Comparison of ENCODE assay signal across 7 mouse cellular contexts in the genomic region with DNA sequence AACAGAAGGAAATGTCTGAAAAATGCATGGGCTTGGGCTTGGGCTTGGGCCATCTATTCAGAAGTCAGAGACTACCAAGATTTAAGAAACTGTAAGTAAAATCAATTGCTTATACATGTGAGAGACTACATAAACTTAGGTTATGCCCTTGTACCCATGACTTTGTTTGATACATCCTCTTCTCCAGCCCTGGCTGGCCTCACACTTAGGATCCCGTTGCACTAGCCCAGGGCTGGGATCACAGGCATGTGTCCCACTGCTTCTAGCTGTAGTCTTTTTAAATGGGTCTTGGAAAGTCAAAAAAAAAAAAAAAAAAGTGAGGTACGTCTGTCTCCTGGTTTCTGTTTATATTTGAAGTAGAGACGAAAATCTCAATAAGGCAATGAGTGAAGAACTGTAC. TPM values are rescaled to one million over a fixed set of nuclear protein-coding genes. Genes with fewer than 3 reads are reported as not detected.
DNase-seq lines count a peak whose midpoint lies in the region; ATAC-seq and TF ChIP-seq lines count a peak whose summit lies in the region.

No protein-coding gene starts in this region.

- peak overlapping the region; percentile 85; the same call in 1 of the 2 replicates for H3K4me3 ChIP-seq in lung, postnatal 0 days (ENCODE audit: low read depth, low read length)
- H3K4me3 ChIP-seq in forebrain, embryonic 13.5 days = peak overlapping the region; percentile 94
- H3K4me3 ChIP-seq in limb, embryonic 14.5 days (replicated peaks; ENCODE audit: low read length) = peak overlapping the region; percentile 87
- peak overlapping the region; percentile 78 for H3K4me3 ChIP-seq in stomach, embryonic 16.5 days (replicated peaks; ENCODE audit: low read length)

- intact Hi-C loops in left cerebral cortex, postnatal 4 days (cut with DNase I) = loop anchor here (10.0 kb wide), 2 partner anchors 78 to 118 kb away; no protein-coding TSS in a partner anchor

- H3K4me2 ChIP-seq in lung, postnatal 0 days (replicated peaks; ENCODE audit: low read depth, low read length) = peak overlapping the region; percentile 84
- H3K4me2 ChIP-seq in forebrain, embryonic 13.5 days = peak overlapping the region; percentile 73
- H3K4me2 ChIP-seq in limb, embryonic 14.5 days (replicated peaks; ENCODE audit: low read depth, low read length, severe bottlenecking) = peak overlapping the region; percentile 60
- peak overlapping the region; percentile 65 for H3K4me2 ChIP-seq in stomach, embryonic 16.5 days (ENCODE audit: low read depth, low read length)

- no peak for TF ChIP-seq CTCF in lung, postnatal 0 days (IDR thresholded peaks at IDR 0.05)

- H3K36me3 ChIP-seq in lung, postnatal 0 days (ENCODE audit: insufficient read depth, low read length) = no peaks in the 10 kb centered on the region
- H3K36me3 ChIP-seq in forebrain, embryonic 13.5 days (ENCODE audit: poor library complexity, severe bottlenecking) = peaks cover 7% of the 10 kb centered on the region; the same call in 1 of the 2 replicates
- no peaks in the 10 kb centered on the region for H3K36me3 ChIP-seq in limb, embryonic 14.5 days (ENCODE audit: control insufficient read depth, insufficient read depth, low read length)
- no peaks in the 10 kb centered on the region for H3K36me3 ChIP-seq in stomach, embryonic 16.5 days (ENCODE audit: control insufficient read depth, insufficient read depth, low read length)

- no peak overlapping the region for H3K27ac ChIP-seq in lung, postnatal 0 days (ENCODE audit: low read length)
- H3K27ac ChIP-seq in forebrain, embryonic 13.5 days = peak overlapping the region; percentile 97
- H3K27ac ChIP-seq in limb, embryonic 14.5 days (replicated peaks; ENCODE audit: low read depth, low read length) = no peak overlapping the region
- no peak overlapping the region for H3K27ac ChIP-seq in stomach, embryonic 16.5 days (ENCODE audit: low read length)

- peaks cover 6% of the 10 kb centered on the region; the same call in 1 of the 2 replicates for H3K4me1 ChIP-seq in lung, postnatal 0 days (ENCODE audit: insufficient read depth, low read depth, low read length)
- peaks cover 49% of the 10 kb centered on the region for H3K4me1 ChIP-seq in forebrain, embryonic 13.5 days
- peaks cover 10% of the 10 kb centered on the region; the same call in 1 of the 2 replicates for H3K4me1 ChIP-seq in limb, embryonic 14.5 days (ENCODE audit: control insufficient read depth, insufficient read depth, low read length)
- peaks cover 4% of the 10 kb centered on the region for H3K4me1 ChIP-seq in stomach, embryonic 16.5 days (ENCODE audit: control insufficient read depth, insufficient read depth, low read length)

- no peak for TF ChIP-seq EP300 in lung, postnatal 0 days (IDR thresholded peaks at IDR 0.05)

- no peak for TF ChIP-seq POLR2A in limb, embryonic 14.5 days (IDR thresholded peaks at IDR 0.05; ENCODE audit: borderline replicate concordance, extremely low read depth, insufficient read depth, insufficient read length)

- no peaks in the 10 kb centered on the region for H3K27me3 ChIP-seq in lung, postnatal 0 days (replicated peaks; ENCODE audit: insufficient read depth, low read length)
- H3K27me3 ChIP-seq in forebrain, embryonic 13.5 days = 0 out of 2 replicates have a peak, but pooled peaks cover 7% of the 10 kb centered on the region
- H3K27me3 ChIP-seq in limb, embryonic 14.5 days (ENCODE audit: control insufficient read depth, insufficient read depth, low read length) = peaks cover 9% of the 10 kb centered on the region; the same call in 1 of the 2 replicates
- H3K27me3 ChIP-seq in stomach, embryonic 16.5 days (ENCODE audit: control insufficient read depth, insufficient read depth, low read length) = no peaks in the 10 kb centered on the region; the same call in 1 of the 2 replicates

- ATAC-seq in lung, postnatal 0 days = no peak
- no peak for ATAC-seq in forebrain, embryonic 13.5 days
- no peak for ATAC-seq in limb, embryonic 14.5 days (ENCODE audit: low FRiP score, low read depth)
- ATAC-seq in stomach, embryonic 16.5 days (ENCODE audit: insufficient read depth, low FRiP score) = no peak

- H3K9ac ChIP-seq in lung, postnatal 0 days (replicated peaks; ENCODE audit: low read depth) = no peak overlapping the region
- H3K9ac ChIP-seq in forebrain, embryonic 13.5 days = peak overlapping the region; percentile 100
- no peak overlapping the region for H3K9ac ChIP-seq in limb, embryonic 14.5 days (ENCODE audit: low read depth, low read length, severe bottlenecking)
- no peak overlapping the region for H3K9ac ChIP-seq in stomach, embryonic 16.5 days (ENCODE audit: low read length)

- no peaks in the 10 kb centered on the region for H3K9me3 ChIP-seq in lung, postnatal 0 days (ENCODE audit: low read length)
- H3K9me3 ChIP-seq in forebrain, embryonic 13.5 days (replicated peaks) = no peaks in the 10 kb centered on the region
- no peaks in the 10 kb centered on the region for H3K9me3 ChIP-seq in limb, embryonic 14.5 days (ENCODE audit: control insufficient read depth, low read length)
- no peaks in the 10 kb centered on the region for H3K9me3 ChIP-seq in stomach, embryonic 16.5 days (replicated peaks; ENCODE audit: control insufficient read depth, low read length)

- DNase-seq in lung, postnatal 0 days (ENCODE audit: low spot score) = no peak
- no peak for DNase-seq in lung, adult 18-20 months
- DNase-seq in limb, embryonic 14.5 days (ENCODE audit: low spot score) = no peak
- DNase-seq in left cerebral cortex, postnatal 4 days = no peak
- no peak for DNase-seq in c-Kit-positive CD71-positive TER-119-positive erythroid progenitor cells, embryonic 14.5 days (ENCODE audit: low spot score)

- WGBS in lung, postnatal 0 days = 14% methylated on average over 3 of the region's 3 CpGs
- 5% methylated on average over 3 of the region's 3 CpGs for WGBS in forebrain, embryonic 13.5 days
- 11% methylated on average over 3 of the region's 3 CpGs for WGBS in limb, embryonic 14.5 days
- 23% methylated on average over 3 of the region's 3 CpGs for WGBS in stomach, embryonic 16.5 days

RNA-seq across cellular contexts. Expression of a gene that starts 1.3 kb away (rescaled TPM):
- polyA plus RNA-seq in lung, postnatal 0 days (2015; fragmentation: Nextera tagmentation; extraction: Ambion mirVana) = 2.0 and 2.3 TPM in 2 replicates
- 10.0 and 10.4 TPM in 2 replicates for polyA plus RNA-seq in forebrain, embryonic 13.5 days (2015; fragmentation: Nextera tagmentation; extraction: Ambion mirVana)
- 2.9 and 3.5 TPM in 2 replicates for polyA plus RNA-seq in limb, embryonic 14.5 days (2012; rRNA removed)
- polyA plus RNA-seq in limb, embryonic 14.5 days (2014; fragmentation: Nextera tagmentation; extraction: Ambion mirVana) = 4.6 and 4.7 TPM in 2 replicates
- polyA plus RNA-seq in stomach, embryonic 16.5 days (2015; fragmentation: Nextera tagmentation; extraction: Ambion mirVana) = 1.5 and 2.2 TPM in 2 replicates
- total RNA-seq in left cerebral cortex, postnatal 4 days (2021) = 10 to 100 TPM; 13.5 to 14.8 TPM
